Mouse (Mus musculus) ovary, postnatal 14 days (tissue): ENCODE measurements around the gene Ugt1a7c.

Experiments
- DNase-seq: peaks from one replicate; pipeline ENCODE4 v3.0.0; 2022; ENCODE audit warnings: low spot score

Ugt1a7c gene

GRCm38 (mm10) chr1:88240072-88240471 lies 145.2 kb downstream of the Ugt1a7c start:
- DNase-seq: no peak

DNA sequence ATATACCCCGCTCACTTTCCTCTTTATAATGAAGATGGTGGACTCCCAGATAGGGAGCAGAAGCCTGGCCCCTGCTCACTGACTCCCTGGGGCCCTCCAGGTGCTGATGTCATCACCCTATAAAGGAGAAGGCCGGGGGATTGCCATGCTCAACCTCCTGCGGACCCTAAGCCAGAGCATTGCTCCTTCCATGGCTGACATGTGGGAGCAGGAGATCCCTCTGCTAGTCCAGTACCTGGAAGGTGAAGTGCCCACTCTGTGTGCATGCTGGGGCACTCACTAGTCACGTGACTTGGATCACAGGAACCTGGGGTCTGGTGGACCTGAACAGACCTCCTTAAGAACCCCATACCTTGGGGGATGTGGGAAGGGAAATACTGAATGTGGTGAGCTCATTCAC lies 145.7 kb downstream of the Ugt1a7c start:
- no peak for DNase-seq

- DNase-seq: no peak
Observed at GRCm38 (mm10) chr1:88243861-88244260, 149.0 kb downstream of the Ugt1a7c start.

- no peak for DNase-seq
Observed at GRCm38 (mm10) chr1:88245881-88246280, 151.0 kb downstream of the Ugt1a7c start.

- no peak for DNase-seq
Observed at GRCm38 (mm10) chr1:88246386-88246785, 151.5 kb downstream of the Ugt1a7c start.

GRCm38 (mm10) chr1:88247660-88248059 lies 152.8 kb downstream of the Ugt1a7c start:
- DNase-seq: no peak

GRCm38 (mm10) chr1:88248658-88249057 lies 153.8 kb downstream of the Ugt1a7c start:
- DNase-seq: no peak

DNA sequence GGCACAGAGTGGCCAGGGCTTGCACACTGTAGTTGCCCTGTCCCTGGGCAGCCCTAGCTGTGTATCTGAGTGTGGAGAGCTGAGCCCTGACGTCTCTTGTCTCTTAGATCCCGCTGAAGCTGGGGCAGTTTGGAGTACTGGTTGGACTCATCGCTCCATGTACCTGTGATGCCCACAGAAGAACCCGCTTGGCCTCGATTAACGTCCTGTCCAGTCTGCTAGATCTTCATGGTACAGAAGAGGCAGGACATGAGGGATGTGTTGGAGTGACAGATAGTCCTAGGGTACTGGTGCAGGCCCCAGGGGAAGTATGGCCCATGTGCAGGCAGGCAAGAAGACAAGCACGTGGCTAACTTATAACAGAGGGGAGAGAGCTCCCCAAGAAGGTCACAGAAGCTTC lies 154.7 kb downstream of the Ugt1a7c start:
- no peak for DNase-seq

DNA sequence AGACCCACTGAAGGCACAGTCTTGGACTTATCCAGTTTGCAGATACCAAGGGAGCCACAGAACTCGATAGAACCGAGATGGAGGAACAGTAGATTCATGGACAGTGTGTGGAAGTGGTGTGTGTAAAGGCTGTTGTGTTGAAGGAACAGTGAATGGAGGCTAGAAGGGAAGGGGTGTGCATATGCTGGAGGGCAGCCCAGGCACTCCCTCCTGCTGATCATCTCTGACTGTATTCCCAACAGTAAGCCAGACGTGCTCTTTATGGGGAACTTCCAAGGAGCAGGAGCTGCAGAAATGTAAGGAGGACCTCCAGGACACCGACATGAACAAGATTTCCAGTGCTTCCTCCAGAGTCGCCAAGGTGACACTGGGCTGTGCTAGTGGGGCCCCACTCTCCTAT lies 155.2 kb downstream of the Ugt1a7c start:
- DNase-seq: no peak

- no peak for DNase-seq
Observed at GRCm38 (mm10) chr1:88253106-88253505, 158.2 kb downstream of the Ugt1a7c start.

DNA sequence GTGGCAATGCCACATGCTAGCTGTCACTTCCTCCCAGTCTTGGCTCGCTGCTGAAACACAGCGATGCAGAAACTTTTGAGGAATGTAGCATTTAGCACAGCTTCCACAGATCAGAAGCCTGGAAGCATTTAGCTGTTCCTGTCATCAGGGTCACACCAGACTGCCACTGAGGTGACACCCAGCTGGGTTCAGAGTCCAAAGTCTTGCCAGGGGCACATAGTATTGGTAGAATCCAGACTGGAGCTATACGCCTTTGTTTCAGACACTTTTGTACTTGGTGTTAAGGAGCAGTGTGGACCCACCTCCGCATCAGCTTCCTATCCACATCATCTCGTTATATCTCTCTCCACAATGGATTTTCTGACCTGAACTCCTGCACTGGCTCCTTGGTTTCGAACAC lies 158.7 kb downstream of the Ugt1a7c start:
- DNase-seq: no peak

- no peak for DNase-seq
Observed at GRCm38 (mm10) chr1:88254793-88255465, 160.1 kb downstream of the Ugt1a7c start.

GRCm38 (mm10) chr1:88255466-88255857 lies 160.6 kb downstream of the Ugt1a7c start:
- no peak for DNase-seq

DNA sequence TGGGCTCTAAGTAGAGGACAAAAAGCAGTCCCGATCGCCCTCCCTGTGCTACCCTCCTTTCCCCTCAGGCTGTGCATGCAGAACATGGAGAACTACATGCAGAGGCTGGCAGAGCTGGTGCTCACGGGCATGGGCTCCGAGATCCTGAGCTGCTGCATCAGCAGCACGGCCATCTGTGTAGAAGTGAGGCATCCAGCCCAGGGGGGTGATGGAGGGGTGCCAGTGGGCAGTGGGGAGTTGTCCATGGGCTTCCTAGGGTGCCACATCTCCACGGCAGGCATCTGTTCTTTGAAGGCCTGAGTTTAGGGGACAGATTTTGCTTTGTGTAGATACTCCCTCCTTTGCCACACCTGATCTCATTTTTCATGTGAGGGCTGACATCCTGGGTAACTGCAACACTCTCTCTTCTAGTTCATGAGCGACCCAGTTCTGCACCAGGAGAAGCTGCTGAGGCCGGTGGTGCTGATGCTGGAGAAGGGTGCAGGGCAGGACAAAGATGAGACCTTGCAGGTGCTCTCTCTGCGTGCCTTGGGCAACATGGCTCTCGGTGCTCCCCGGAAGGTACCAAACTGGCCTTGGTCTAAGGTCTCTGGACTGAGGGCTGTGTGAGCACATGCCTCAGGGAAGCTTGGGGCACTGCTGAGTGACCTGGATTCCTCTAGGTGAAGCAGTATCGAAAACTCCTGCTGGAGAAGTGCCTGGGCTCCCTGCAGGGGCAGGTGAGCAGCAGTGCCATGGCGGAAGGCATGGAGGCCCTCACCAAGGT lies 161.3 kb downstream of the Ugt1a7c start:
- DNase-seq: no peak

DNA sequence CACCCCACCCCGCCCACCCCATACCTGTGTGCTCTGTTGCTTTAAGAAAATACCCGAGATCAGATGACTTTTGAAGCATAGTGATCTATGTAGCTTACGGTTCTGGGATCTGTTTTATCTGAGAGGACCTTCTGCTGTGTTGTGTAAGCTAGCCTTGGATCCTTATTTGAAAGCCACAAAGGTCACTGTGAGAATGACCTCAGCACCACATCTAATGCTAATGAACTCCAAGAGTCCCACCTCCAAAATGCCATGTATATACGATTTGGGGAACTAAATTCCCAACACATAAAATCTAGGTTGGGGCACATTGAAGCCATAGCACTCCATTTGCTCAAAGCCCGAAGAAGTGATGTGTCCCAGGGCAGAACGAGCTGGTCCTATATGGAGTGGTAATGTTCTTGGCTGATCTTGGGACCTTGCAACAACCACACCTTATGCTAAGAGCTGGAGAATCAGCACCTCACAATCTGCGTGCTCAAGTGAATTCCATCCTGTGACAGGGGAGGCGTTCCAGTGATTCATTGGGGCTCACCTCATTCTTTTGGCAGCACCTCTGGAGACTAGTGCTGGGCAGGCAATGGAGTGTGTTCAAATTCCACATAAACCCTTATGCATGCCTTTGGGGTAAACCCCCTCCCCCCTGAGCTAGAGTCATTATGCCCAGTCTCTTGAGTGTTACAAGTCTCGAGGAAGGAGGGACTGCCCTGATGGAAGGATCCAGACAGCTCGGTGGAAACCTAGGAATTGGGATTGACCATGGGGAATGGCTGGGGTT lies 162.2 kb downstream of the Ugt1a7c start:
- DNase-seq: no peak

DNA sequence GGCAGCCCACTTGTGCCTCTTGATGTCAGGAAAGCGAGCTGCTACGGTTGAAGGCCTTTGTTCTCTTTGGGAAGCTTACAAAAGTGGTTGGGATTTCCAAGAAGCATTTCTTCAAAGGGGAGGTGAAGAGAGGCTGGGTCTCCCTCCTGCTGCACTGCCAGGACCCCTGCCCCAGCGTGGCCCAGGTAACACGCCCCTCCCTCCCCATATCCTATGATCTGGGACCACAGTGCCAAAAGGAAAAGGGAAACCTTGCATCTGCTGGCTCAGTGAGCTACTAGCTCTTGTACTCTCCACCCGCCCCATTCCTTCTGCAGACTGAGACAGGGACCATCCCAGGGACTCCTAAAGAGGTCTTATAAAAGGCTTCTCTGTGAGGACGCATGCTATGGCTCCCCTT lies 162.8 kb downstream of the Ugt1a7c start:
- no peak for DNase-seq

- no peak for DNase-seq
Observed at GRCm38 (mm10) chr1:88258361-88258760, 163.5 kb downstream of the Ugt1a7c start.

DNA sequence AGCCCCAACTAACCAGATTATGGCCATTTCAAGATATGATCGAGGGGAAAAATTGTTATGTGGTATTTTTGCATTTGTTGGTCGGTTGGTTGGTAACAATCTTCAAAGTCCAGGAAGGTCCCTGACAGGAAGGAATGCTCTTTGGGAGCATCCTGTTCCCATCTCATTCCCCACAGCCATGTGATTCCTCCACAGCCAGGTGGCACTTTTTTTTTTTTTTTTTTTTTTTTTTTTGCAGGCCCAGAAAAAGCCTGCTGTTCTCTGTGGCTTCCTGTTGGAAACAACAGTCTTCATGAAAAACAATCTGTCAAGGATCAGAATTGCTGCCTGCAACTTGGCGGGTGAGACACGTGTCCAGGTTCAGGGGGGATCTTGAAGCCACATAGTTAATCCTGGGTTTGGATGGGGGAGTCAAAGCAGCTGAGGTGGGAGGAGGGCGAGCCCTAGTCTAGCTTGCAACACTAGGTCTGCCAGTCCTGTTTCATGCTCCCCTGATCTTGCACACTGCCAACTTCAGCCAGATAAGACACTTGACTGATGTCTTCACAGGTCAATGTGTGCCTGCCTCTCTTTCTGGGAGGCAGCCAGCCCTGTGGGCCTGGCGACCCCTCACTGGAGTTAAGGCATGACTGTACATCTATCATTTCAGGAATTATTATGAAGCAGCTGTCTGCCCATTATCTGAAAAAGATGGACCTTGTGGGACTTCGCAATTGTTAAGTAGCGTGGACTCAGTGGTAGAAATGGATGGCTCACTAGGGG lies 164.2 kb downstream of the Ugt1a7c start:
- DNase-seq: peak; percentile 78

- DNase-seq: no peak
Observed at GRCm38 (mm10) chr1:88259643-88260024, 164.8 kb downstream of the Ugt1a7c start.

DNA sequence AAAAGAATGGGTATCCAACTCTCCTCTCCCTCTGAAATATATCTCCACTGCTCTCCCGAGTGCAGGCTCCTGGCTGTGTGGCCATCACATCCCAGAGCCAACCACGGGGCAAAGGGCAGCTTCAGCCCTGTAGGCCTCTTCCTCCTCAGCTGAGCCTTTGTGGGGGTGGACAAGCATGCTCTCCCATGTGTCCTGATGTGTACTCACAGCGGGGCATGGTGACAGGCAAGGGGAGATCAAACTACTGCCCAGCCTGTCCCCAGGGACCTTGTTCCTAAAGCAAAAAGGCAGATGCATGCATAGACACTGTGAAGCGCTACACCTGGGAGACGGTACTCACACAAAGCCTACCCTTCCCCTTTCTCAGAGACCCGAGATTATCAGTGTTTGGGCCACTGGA lies 165.3 kb downstream of the Ugt1a7c start:
- no peak for DNase-seq

DNA sequence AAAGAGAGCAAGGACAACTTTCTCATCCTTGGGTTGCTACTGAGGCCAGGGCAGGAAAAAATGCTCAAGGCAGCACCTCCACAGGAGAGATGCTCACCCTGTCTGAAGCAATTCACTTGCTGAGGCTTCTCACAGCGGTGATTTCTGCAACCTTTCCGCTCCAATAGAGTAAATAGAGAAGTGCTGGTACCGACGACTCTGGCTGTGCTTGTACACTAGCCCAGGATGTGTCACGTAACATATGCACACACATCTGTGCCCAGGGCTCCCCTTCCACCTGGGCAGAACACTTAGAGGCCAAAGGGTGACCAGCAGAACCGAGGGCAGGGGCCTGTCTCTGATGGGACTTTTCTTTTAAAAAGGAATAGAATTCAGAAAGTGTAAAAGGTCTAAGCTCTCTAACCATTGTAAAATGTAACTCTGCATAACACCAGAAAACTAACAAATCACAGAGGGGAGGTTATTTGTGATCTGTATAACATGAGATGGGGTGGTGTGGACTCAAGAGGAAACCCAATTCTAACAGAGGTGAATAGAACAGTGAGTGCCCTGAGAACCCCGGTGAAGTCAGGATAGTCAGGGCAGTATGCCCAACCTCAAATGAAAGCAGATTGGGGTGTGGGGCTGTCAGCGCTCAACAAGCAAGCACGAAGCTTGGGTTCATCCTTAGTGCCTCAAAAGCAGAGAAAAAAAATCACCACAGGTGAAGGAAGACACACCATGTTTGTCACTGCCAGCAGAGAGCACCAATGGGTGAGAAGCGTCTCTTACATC lies 165.9 kb downstream of the Ugt1a7c start:
- DNase-seq: no peak
